Mouse (Mus musculus) embryo, embryonic 10 days (tissue): ENCODE results near the gene Pigf.
A peak's percentile ranks its signal among the peaks of the same experiment; 100 is the strongest.

Experiments
- DNase-seq: peaks from one replicate; pipeline ENCODE4 v3.0.0-alpha.2; 2015; ENCODE audit warnings: low spot score

Gene Pigf

GRCm38 (mm10) chr17:87036141-87037073, 11.2 kb upstream of the Pigf start:
- DNase-seq: peak; percentile 67

GRCm38 (mm10) chr17:87024491-87025242, 539 bp downstream of the Pigf start:
- peak; percentile 25 for DNase-seq

- DNase-seq: no peak
Observed at GRCm38 (mm10) chr17:87019692-87020091, 5.5 kb downstream of the Pigf start.

GRCm38 (mm10) chr17:87011301-87012019, 13.7 kb downstream of the Pigf start:
- no peak for DNase-seq

- DNase-seq: no peak
Observed at GRCm38 (mm10) chr17:87008950-87009349, 16.3 kb downstream of the Pigf start.

- no peak for DNase-seq
Observed at GRCm38 (mm10) chr17:86997323-86997722, 27.9 kb downstream of the Pigf start.

- no peak for DNase-seq
Observed at GRCm38 (mm10) chr17:86991306-86991705, 33.9 kb downstream of the Pigf start.

- DNase-seq: no peak
Observed at GRCm38 (mm10) chr17:86988601-86989184, 36.5 kb downstream of the Pigf start.

GRCm38 (mm10) chr17:86988161-86988560, 37.0 kb downstream of the Pigf start:
- no peak for DNase-seq

- DNase-seq: peak; percentile 46
Observed at GRCm38 (mm10) chr17:86986449-86987138, 38.6 kb downstream of the Pigf start.

- peak; percentile 31 for DNase-seq
Observed at GRCm38 (mm10) chr17:86982497-86982896, 42.7 kb downstream of the Pigf start.

GRCm38 (mm10) chr17:86981701-86982100, 43.5 kb downstream of the Pigf start:
- DNase-seq: no peak

GRCm38 (mm10) chr17:86981205-86981604, 44.0 kb downstream of the Pigf start:
- DNase-seq: no peak

GRCm38 (mm10) chr17:86978496-86978895, 46.7 kb downstream of the Pigf start:
- DNase-seq: no peak

- DNase-seq: no peak
Observed at GRCm38 (mm10) chr17:86976387-86976786, 48.8 kb downstream of the Pigf start.

GRCm38 (mm10) chr17:86973097-86973496, 52.1 kb downstream of the Pigf start:
- DNase-seq: no peak

GRCm38 (mm10) chr17:86971860-86972259, 53.3 kb downstream of the Pigf start:
- DNase-seq: no peak

- DNase-seq: no peak
Observed at GRCm38 (mm10) chr17:86971036-86971435, 54.2 kb downstream of the Pigf start.

GRCm38 (mm10) chr17:86970026-86970750, 55.0 kb downstream of the Pigf start:
- no peak for DNase-seq

- DNase-seq: no peak
Observed at GRCm38 (mm10) chr17:86969582-86969981, 55.6 kb downstream of the Pigf start.

GRCm38 (mm10) chr17:86968581-86968980, 56.6 kb downstream of the Pigf start:
- no peak for DNase-seq
